Mouse (Mus musculus) midbrain, embryonic 14.5 days (tissue): ENCODE measurements around the gene Nrn1l. TPM values are rescaled to one million over a fixed set of nuclear protein-coding genes. Genes with fewer than 3 reads are reported as not detected.

Source experiments
- ATAC-seq: fragments of 200-750 bp; cut with Nextera tagmentation; 2 replicates; pipeline ENCODE4 v1.8.0; 2017; ENCODE audit warnings: moderate number of reproducible peaks, moderate library complexity; ENCODE audit not compliant: low FRiP score, low TSS enrichment
- DNase-seq: peaks from one replicate; pipeline ENCODE4 v3.0.0-alpha.2; 2015
- H3K27ac ChIP-seq: fragments of 300-500 bp; sonication (generic); replicated peaks from 2 replicates; pipeline ENCODE4 v1.5.1; 2014; ENCODE audit warnings: mild to moderate bottlenecking, low read depth, low read length, moderate library complexity
- H3K27me3 ChIP-seq: fragments of 300-500 bp; sonication (generic); 2 replicates; pipeline ENCODE4 v1.6.1; 2014; ENCODE audit warnings: low read length, control low read depth, mixed read lengths; ENCODE audit not compliant: control insufficient read depth, insufficient read depth
- H3K36me3 ChIP-seq: fragments of 300-500 bp; sonication (generic); 2 replicates; pipeline ENCODE4 v1.6.1; 2014; ENCODE audit warnings: low read length, control low read depth; ENCODE audit not compliant: control insufficient read depth, insufficient read depth
- H3K4me1 ChIP-seq: fragments of 300-500 bp; sonication (generic); 2 replicates; pipeline ENCODE4 v1.6.1; 2014; ENCODE audit warnings: mild to moderate bottlenecking, antibody characterized with exemption, low read length, control low read depth; ENCODE audit not compliant: control insufficient read depth, insufficient read depth
- H3K4me2 ChIP-seq: fragments of 300-500 bp; sonication (generic); 2 replicates; pipeline ENCODE4 v1.6.1; 2014; ENCODE audit warnings: mild to moderate bottlenecking, low read length, moderate library complexity
- H3K4me3 ChIP-seq: fragments of 300-500 bp; sonication (generic); replicated peaks from 2 replicates; pipeline ENCODE4 v1.5.1; 2014; ENCODE audit warnings: low read depth, low read length
- H3K9ac ChIP-seq: fragments of 300-500 bp; sonication (generic); replicated peaks from 2 replicates; pipeline ENCODE4 v1.6.1; 2014; ENCODE audit warnings: mild to moderate bottlenecking, low read length, moderate library complexity
- H3K9me3 ChIP-seq: fragments of 300-500 bp; sonication (generic); 2 replicates; pipeline ENCODE4 v1.6.1; 2016; ENCODE audit warnings: low read length, control low read depth, mixed read lengths; ENCODE audit not compliant: control insufficient read depth
- WGBS: fragments of 180-500 bp; shearing (Covaris S2); extraction: QIAGEN DNeasy Blood & Tissue Kit; methylation state at CpG from one replicate; pipeline ENCODE4 v1.1.7; 2014; 5-methylcytosine and 5-hydroxymethylcytosine counted together
- polyA plus RNA-seq: library from polyadenylated mRNA; unstranded; fragments of >200 nt; fragmentation: Nextera tagmentation; extraction: Ambion mirVana; gene quantifications from 2 replicates; pipeline ENCODE4 v1.2.1, GENCODE M21; 2014

The Nrn1l gene
- polyA plus RNA-seq, 1 experiment from 2014 or later, result not detected

- H3K9me3 ChIP-seq, result no peaks in the 10 kb centered on the region
- peaks cover 3% of the 10 kb centered on the region; the same call in 1 of the 2 replicates for H3K36me3 ChIP-seq
- peak within 1 kb of the TSS; percentile 79 for H3K27ac ChIP-seq
- under 1% methylated on average over 43 of the region's 43 CpGs for WGBS
- H3K4me3 ChIP-seq, result peak within 1 kb of the TSS; percentile 79
- peak within 1 kb of the TSS; percentile 99 for H3K4me2 ChIP-seq
- peak within 1 kb of the TSS; percentile 76 for H3K9ac ChIP-seq
- ATAC-seq, result peak; percentile 90
- peak; percentile 96 for DNase-seq
- peaks cover 36% of the 10 kb centered on the region for H3K4me1 ChIP-seq
- H3K27me3 ChIP-seq, result no peaks in the 10 kb centered on the region
These were observed 38.6 kb upstream of the Nrn1l start, which contains the start of gene Thap11 for GRCm38 (mm10) chr8:105854715-105855216. Gene Thap11 (plus strand): TSS chr8:105855132.

- peak; percentile 61 for DNase-seq
- ATAC-seq, result peak; percentile 10
- Histone ChIP-seq H3K36me3 (0 out of 2 replicates have a peak, but pooled peaks cover 3% of the 10 kb centered on the region), H3K4me2 (peak overlapping the region; percentile 99), H3K4me3 (peak overlapping the region; percentile 79), H3K9ac (peak overlapping the region; percentile 76), H3K4me1 (peaks cover 35% of the 10 kb centered on the region), H3K9me3 (no peaks in the 10 kb centered on the region), H3K27ac (peak overlapping the region; percentile 79), H3K27me3 (no peaks in the 10 kb centered on the region)
- WGBS, result under 1% methylated on average over 71 of the region's 71 CpGs
These were observed 37.9 kb upstream of the Nrn1l start for GRCm38 (mm10) chr8:105855248-105856167.

- 26% methylated on average over 15 of the region's 15 CpGs for whole genome bisulfite sequencing
- H3K9ac ChIP-seq, result peak overlapping the region; percentile 76
- H3K4me2 ChIP-seq, result peak overlapping the region; percentile 99
- H3K27ac ChIP-seq, result peak overlapping the region; percentile 79
- ATAC-seq (no peak), DNase-seq (no peak)
- 0 out of 2 replicates have a peak, but pooled peaks cover 3% of the 10 kb centered on the region for H3K36me3 ChIP-seq
- H3K27me3 ChIP-seq, result no peaks in the 10 kb centered on the region
- peaks cover 33% of the 10 kb centered on the region for H3K4me1 ChIP-seq
- H3K9me3 ChIP-seq, result no peaks in the 10 kb centered on the region
- H3K4me3 ChIP-seq, result peak overlapping the region; percentile 79
These were observed 37.1 kb upstream of the Nrn1l start for GRCm38 (mm10) chr8:105856168-105856835.

GRCm38 (mm10) chr8:105858495-105858894 is 34.9 kb upstream of the Nrn1l start:
- no peak for ATAC-seq
- H3K27ac ChIP-seq, result no peak overlapping the region
- H3K9ac ChIP-seq, result no peak overlapping the region
- H3K27me3 ChIP-seq, result no peaks in the 10 kb centered on the region
- H3K9me3 ChIP-seq, result no peaks in the 10 kb centered on the region
- no peak for DNase-seq
- no peak overlapping the region for H3K4me3 ChIP-seq
- 0 out of 2 replicates have a peak, but pooled peaks cover 3% of the 10 kb centered on the region for H3K36me3 ChIP-seq
- no peak overlapping the region for H3K4me2 ChIP-seq
- 83% methylated on average over 5 of the region's 5 CpGs for WGBS
- H3K4me1 ChIP-seq, result peaks cover 46% of the 10 kb centered on the region

- WGBS, result 68% methylated on average over 5 of the region's 5 CpGs
- Histone ChIP-seq H3K9ac (no peak overlapping the region; the same call in 1 of the 2 replicates), H3K4me2 (peak overlapping the region; percentile 74; the same call in 1 of the 2 replicates), H3K4me3 (no peak overlapping the region), H3K4me1 (peaks cover 46% of the 10 kb centered on the region), H3K27me3 (no peaks in the 10 kb centered on the region), H3K27ac (no peak overlapping the region), H3K36me3 (0 out of 2 replicates have a peak, but pooled peaks cover 3% of the 10 kb centered on the region), H3K9me3 (no peaks in the 10 kb centered on the region)
- no peak for DNase-seq
- ATAC-seq, result no peak
These were observed 34.1 kb upstream of the Nrn1l start for GRCm38 (mm10) chr8:105859314-105859713.

DNA sequence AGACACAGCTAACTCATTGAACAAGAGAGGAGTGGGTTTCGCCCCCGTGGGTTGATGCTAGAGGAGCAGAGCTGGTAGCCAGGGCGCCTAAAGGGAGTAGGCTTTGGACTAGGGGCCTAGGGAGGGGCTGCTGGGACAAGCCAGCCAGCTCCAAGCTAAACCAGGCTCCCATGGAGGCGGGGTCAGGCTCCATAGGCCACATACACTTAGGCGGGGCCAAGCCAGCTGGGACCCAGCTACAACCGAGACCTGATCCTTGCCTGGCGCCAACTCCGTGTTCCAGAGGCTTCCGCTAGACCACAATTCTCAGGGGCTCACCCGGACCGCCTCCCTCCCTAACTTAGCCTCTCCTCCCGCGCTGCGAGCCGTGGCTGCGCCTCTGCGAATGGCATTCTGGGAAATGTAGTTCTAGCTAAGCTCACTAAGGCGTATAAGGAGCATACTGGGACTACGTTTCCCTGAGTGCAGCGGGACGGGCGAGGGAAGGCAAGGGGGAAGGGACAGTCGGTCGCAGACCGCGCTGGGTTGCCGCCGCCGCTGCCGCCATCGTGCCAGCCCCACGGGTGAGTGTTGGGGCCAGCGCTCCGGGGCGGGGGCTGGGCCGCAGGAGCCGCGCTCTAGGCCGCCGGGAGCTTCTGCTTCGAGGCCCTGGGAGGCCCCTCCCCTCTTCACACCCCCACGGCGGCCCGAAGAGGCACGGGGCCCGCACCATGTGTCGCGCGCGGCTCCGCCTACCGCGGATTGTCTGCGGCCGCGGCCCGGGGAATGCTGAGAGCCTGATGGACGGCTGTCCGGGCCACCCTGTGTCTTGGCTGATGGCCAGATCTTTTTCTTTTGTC is 33.0 kb upstream of the Nrn1l start, which contains the start of gene Nutf2:
TSS of gene Nutf2 (plus strand) at position 438 of the 839 bp plus-strand sequence.
- peak within 1 kb of the TSS; percentile 90 for H3K4me3 ChIP-seq
- no peaks in the 10 kb centered on the region for H3K27me3 ChIP-seq
- peaks cover 46% of the 10 kb centered on the region for H3K4me1 ChIP-seq
- H3K9ac ChIP-seq, result peak within 1 kb of the TSS; percentile 95
- ATAC-seq, result peak; percentile 97
- peak within 1 kb of the TSS; percentile 74 for H3K4me2 ChIP-seq
- no peaks in the 10 kb centered on the region for H3K9me3 ChIP-seq
- H3K27ac ChIP-seq, result peak within 1 kb of the TSS; percentile 87
- H3K36me3 ChIP-seq, result 0 out of 2 replicates have a peak, but pooled peaks cover 3% of the 10 kb centered on the region
- WGBS, result under 1% methylated on average over 59 of the region's 59 CpGs
- peak; percentile 98 for DNase-seq

- Histone ChIP-seq H3K9me3 (no peaks in the 10 kb centered on the region), H3K4me3 (peak overlapping the region; percentile 90), H3K9ac (peak overlapping the region; percentile 95; the same call in 1 of the 2 replicates), H3K4me2 (peak overlapping the region; percentile 74), H3K27me3 (no peaks in the 10 kb centered on the region), H3K4me1 (peaks cover 32% of the 10 kb centered on the region), H3K27ac (no peak overlapping the region), H3K36me3 (peaks cover 13% of the 10 kb centered on the region)
- ATAC-seq (no peak), DNase-seq (peak; percentile 36)
- WGBS, result 10% methylated on average over 1 of the region's 1 CpGs
These were observed 31.4 kb upstream of the Nrn1l start for GRCm38 (mm10) chr8:105861951-105862350.
